Mouse (Mus musculus) colon, adult 2 months (tissue): ENCODE results near the gene Elp6. TPM values are rescaled to one million over a fixed set of nuclear protein-coding genes. Genes with fewer than 3 reads are reported as not detected.

Experiments used
- polyA plus RNA-seq: library from polyadenylated mRNA; depleted of rRNA; stranded (reverse); fragments of >200 nt; gene quantifications from 2 replicates; pipeline ENCODE4 v1.2.3, GENCODE M21; 2012; rRNA removed

Elp6 gene
- polyA plus RNA-seq = 8.2 and 10.6 TPM in 2 replicates

GRCm38 (mm10) chr9:110304969-110305651, at the start of gene Elp6:
TSS of gene Elp6 (plus strand) at chr9:110305173.

GRCm38 (mm10) chr9:110333135-110333895, 28.3 kb downstream of the Elp6 start, which contains the start of gene Scap:
TSS of gene Scap (plus strand) at chr9:110333288.

Other genes starting within 250 kb of the Elp6 start
- gene Smarcc1, start 187.5 kb upstream of the Elp6 start, polyA plus RNA-seq = 12.5 and 13.0 TPM in 2 replicates
- gene Dhx30, start 187.3 kb upstream of the Elp6 start, polyA plus RNA-seq = 43.9 and 47.2 TPM in 2 replicates
- gene Cspg5, start 61.4 kb upstream of the Elp6 start, polyA plus RNA-seq = 1.2 and 1.4 TPM in 2 replicates
- gene Scap, start 28.1 kb downstream of the Elp6 start, polyA plus RNA-seq = 42.3 and 49.1 TPM in 2 replicates
- 26.8 and 40.1 TPM in 2 replicates for gene Ptpn23, start 103.0 kb downstream of the Elp6 start, polyA plus RNA-seq
- 0.09 TPM in 1 of 2 replicates, not detected in the other for gene Ngp, start 114.6 kb downstream of the Elp6 start, polyA plus RNA-seq
- 16.9 and 19.4 TPM in 2 replicates for gene Klhl18, start 171.5 kb downstream of the Elp6 start, polyA plus RNA-seq
- 1.0 and 2.3 TPM in 2 replicates for gene Kif9, start 171.8 kb downstream of the Elp6 start, polyA plus RNA-seq
- 26.6 and 36.4 TPM in 2 replicates for gene Setd2, start 227.4 kb downstream of the Elp6 start, polyA plus RNA-seq